Mouse (Mus musculus) thymus, postnatal 25 days (tissue): Measurements from ENCODE around the gene Pcdh20.

Experiments
- DNase-seq: peaks from one replicate; pipeline ENCODE4 v3.0.0; 2022

Pcdh20 gene

DNA sequence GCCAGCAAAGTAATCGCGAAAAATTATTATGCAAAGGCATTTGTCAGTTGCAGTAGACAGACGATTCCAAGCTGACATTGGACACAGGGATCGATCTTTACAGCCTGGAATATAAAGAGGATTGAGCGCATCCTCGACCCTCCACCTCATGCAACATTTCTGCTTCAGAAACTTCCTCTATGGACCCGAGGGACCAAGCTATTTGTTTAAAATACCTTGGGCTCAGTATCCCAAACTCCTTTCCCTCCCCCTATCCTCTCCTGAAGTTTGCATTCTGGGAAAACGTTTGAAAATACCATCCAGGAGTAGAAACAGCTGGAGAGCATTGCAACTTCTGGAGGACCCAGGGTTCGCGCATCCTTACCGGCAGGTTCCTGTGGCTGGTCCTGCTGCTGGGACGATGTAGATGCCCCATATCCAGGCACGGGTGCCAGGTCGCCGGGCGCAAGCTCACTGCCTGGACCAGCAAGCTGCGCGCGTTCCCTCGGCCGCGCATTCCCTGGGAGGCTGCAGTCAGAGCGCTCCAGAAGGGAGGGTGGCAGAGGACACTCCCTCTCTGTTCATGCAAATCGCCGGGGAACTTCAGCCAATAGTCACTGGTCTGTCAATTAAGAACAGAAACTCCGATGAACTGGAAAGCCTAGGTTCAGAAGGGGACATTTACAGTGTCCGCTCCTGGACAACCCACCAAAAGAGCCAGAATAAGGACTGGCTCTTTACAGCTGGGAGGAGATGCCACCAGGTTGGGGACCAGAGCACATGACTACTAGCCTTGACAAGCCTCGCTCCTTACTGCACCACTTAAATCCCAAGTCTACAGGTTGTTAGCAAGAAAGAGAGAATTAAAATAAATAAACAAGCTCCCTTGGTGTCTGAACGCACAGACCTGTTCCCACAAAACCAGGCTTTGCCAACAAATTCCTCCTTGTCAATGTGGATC, at the start of gene Pcdh20:
Gene Pcdh20, minus strand, starts transcription at position 902 of the 940 bp plus-strand sequence.
- no peak for DNase-seq

DNA sequence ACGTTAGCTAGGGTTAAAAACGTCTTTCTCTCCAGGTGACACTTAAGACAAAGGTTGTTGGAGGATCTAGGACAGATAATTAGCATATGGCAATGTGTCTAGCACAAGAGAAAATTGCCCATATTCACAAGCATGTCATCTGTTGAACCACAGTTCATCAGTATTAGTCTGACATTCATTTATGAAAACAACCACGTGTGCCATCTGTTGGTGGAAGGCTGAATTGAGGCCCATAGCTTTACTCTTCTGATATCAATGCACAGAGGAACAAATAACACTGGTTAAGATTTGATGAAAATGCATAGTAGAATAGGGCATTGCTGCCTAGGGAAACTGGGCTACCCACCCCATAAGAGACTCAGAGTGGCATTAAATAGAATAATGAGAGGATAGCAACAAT, 8.7 kb upstream of the Pcdh20 start:
- DNase-seq = no peak

DNA sequence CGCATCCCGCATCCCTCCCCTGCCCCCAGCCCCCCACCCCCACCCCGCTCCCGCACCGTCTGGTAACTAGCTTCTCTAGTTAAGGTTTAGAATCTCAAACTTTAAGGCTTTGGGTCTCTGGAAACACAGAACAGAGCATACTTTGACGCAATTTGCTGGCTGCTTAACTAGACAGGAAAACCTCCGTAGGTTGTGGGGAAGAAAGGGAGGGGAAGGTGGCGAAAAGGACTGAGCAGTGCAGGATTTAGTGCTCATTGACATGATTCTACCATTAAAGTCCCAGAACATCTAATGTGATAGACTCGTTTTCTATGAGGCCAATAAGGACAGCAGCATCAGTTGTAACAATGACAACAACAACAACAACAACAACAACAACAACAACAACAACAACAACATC, 1.2 kb downstream of the Pcdh20 start:
- no peak for DNase-seq

GRCm38 (mm10) chr14:88469361-88469760, 1.8 kb downstream of the Pcdh20 start:
- DNase-seq = no peak

DNA sequence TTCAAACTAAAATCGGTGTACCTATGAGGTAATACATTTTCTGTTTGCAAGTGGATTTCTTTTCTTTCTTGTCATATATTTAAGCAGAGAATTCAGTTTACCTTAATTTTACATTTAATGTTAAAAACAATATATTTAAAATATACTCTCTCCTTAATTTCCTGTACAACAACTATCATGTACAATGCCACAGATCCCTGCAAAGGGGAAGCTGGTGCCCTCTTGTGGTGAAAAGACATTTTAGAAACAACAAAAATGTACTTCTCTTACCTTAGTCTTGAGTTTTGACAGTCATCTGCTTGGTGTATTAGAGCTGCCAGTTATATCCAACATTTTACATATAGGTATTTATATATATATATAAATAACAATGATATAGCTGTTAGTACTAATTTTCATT, 4.8 kb downstream of the Pcdh20 start:
- no peak for DNase-seq

DNA sequence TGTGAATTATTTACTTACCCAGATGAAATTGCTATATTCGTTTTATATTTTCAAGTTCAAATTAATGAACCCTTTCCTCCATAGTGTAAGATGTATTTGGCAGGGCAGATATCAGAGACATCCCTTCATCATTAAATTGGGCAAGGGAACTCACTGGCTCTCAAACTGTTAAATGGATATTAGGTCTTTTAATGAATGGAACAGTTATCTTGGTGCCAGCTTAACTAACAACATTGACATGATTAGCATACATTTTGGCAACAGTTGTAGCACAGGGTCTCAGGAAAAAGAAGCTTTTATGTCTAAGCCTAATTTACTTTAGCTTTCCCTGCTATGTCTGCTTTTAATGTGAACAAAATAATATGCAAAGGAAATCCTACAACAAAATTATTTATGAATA, 6.8 kb downstream of the Pcdh20 start:
- DNase-seq = no peak

GRCm38 (mm10) chr14:88463357-88463756, 7.8 kb downstream of the Pcdh20 start:
- DNase-seq = no peak

GRCm38 (mm10) chr14:88462944-88463343, 8.3 kb downstream of the Pcdh20 start:
- no peak for DNase-seq

DNA sequence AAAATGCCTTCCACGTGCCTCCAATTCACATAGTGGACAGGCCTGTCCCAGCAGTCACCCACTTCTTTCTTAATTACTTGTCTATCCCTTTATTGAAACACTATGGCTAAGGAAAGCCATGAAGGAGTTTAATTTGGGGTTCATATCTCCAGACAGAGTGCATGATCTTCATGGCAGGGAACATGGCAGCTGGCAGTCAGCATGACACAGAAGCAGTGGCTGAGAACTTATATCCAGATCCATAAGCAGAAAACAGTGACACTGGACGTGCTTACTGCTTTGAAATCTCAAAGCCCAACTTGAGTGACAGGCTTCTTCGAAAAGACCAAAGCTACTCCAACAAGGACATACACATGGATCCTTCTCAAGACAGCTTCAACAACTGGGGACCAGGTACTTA, 10.5 kb downstream of the Pcdh20 start:
- DNase-seq = no peak

GRCm38 (mm10) chr14:88443304-88443703, 27.9 kb downstream of the Pcdh20 start:
- DNase-seq = no peak

GRCm38 (mm10) chr14:88429393-88429792, 41.8 kb downstream of the Pcdh20 start:
- no peak for DNase-seq

- no peak for DNase-seq
Measured at GRCm38 (mm10) chr14:88427370-88427769, 43.8 kb downstream of the Pcdh20 start.
